Comparison of ENCODE assay signal across 22 mouse cellular contexts in genomic region chr5:20080605-20081309, GRCm38 (mm10).
DNase-seq lines count a peak whose midpoint lies in the region; ATAC-seq lines count a peak whose summit lies in the region.
"Had no signal": no experiment of that assay in that cellular context is flagged by ENCODE, and none has a peak within 500 bp of the region (broad histone marks: within the 10 kb centered on the region; RNA-seq: fewer than 3 reads in every experiment).

No protein-coding gene starts in this region.

- H3K27ac ChIP-seq in brown adipose tissue, adult 24 weeks (replicated peaks; ENCODE audit: low read depth, low read length), result peak overlapping the region; percentile 70
- no peak overlapping the region for H3K27ac ChIP-seq in midbrain, embryonic 14.5 days (replicated peaks; ENCODE audit: low read depth, low read length)
- H3K27ac ChIP-seq: forebrain, embryonic 15.5 days; hindbrain, embryonic 14.5 days; limb, embryonic 13.5 days; liver, embryonic 15.5 days; midbrain, embryonic 15.5 days; neural tube, embryonic 15.5 days had no signal

- WGBS in midbrain, embryonic 14.5 days, result 89% methylated on average over 9 of the region's 9 CpGs

- no peaks in the 10 kb centered on the region for H3K9me3 ChIP-seq in midbrain, embryonic 14.5 days (ENCODE audit: control insufficient read depth, low read length)
- H3K9me3 ChIP-seq: forebrain, embryonic 15.5 days; heart, embryonic 12.5 days; limb, embryonic 13.5 days; liver, embryonic 15.5 days; midbrain, embryonic 15.5 days; neural tube, embryonic 15.5 days had no signal

- H3K27me3 ChIP-seq in midbrain, embryonic 14.5 days (ENCODE audit: control insufficient read depth, insufficient read depth, low read length), result no peaks in the 10 kb centered on the region
- H3K27me3 ChIP-seq: forebrain, embryonic 15.5 days; heart, embryonic 12.5 days; limb, embryonic 13.5 days; liver, embryonic 15.5 days; midbrain, embryonic 15.5 days; neural tube, embryonic 15.5 days had no signal

- H3K4me2 ChIP-seq in midbrain, embryonic 14.5 days (ENCODE audit: low read length), result no peak overlapping the region
- H3K4me2 ChIP-seq: forebrain, embryonic 15.5 days; heart, embryonic 12.5 days; hindbrain, embryonic 14.5 days; limb, embryonic 13.5 days; liver, embryonic 15.5 days; midbrain, embryonic 15.5 days; neural tube, embryonic 15.5 days had no signal

- peak; percentile 12 for DNase-seq in embryo, embryonic 9.5 days (ENCODE audit: extremely low spot score)
- DNase-seq in skeletal muscle tissue, adult 2 months (ENCODE audit: low read depth, low spot score), result peak; percentile 3
- no peak for DNase-seq in neural tube, embryonic 10.5 days (ENCODE audit: extremely low spot score, low spot score)
- no peak for DNase-seq in ovary, postnatal 10 days (ENCODE audit: low spot score)
- DNase-seq in midbrain, embryonic 14.5 days, result no peak
- DNase-seq: adrenal gland, postnatal 10 days; cerebellum, adult 11-12 months; cerebellum, postnatal 36 days; heart, postnatal 14 days; thymus, postnatal 14 days had no signal

- no peak overlapping the region for H3K4me3 ChIP-seq in brown adipose tissue, adult 24 weeks (ENCODE audit: insufficient read depth, low read depth, low read length)
- H3K4me3 ChIP-seq in midbrain, embryonic 14.5 days (replicated peaks; ENCODE audit: low read depth, low read length), result no peak overlapping the region
- H3K4me3 ChIP-seq: forebrain, embryonic 15.5 days; heart, embryonic 12.5 days; limb, embryonic 13.5 days; liver, embryonic 15.5 days; midbrain, embryonic 15.5 days; myocyte; neural tube, embryonic 15.5 days had no signal

- no peak overlapping the region for H3K9ac ChIP-seq in midbrain, embryonic 14.5 days (replicated peaks; ENCODE audit: low read length)
- H3K9ac ChIP-seq: forebrain, embryonic 15.5 days; heart, embryonic 12.5 days; hindbrain, embryonic 14.5 days; limb, embryonic 13.5 days; liver, embryonic 15.5 days; midbrain, embryonic 15.5 days; neural tube, embryonic 15.5 days had no signal

- H3K4me1 ChIP-seq in brown adipose tissue, adult 24 weeks (ENCODE audit: control insufficient read depth, insufficient read depth, insufficient read length, low read length), result peaks cover 2% of the 10 kb centered on the region; the same call in 1 of the 2 replicates
- no peaks in the 10 kb centered on the region for H3K4me1 ChIP-seq in midbrain, embryonic 14.5 days (ENCODE audit: control insufficient read depth, insufficient read depth, low read length)
- H3K4me1 ChIP-seq: forebrain, embryonic 15.5 days; heart, embryonic 12.5 days; liver, embryonic 15.5 days; midbrain, embryonic 15.5 days; neural tube, embryonic 15.5 days had no signal

- H3K36me3 ChIP-seq in midbrain, embryonic 14.5 days (ENCODE audit: control insufficient read depth, insufficient read depth, low read length), result no peaks in the 10 kb centered on the region
- H3K36me3 ChIP-seq: forebrain, embryonic 15.5 days; heart, embryonic 12.5 days; limb, embryonic 13.5 days; liver, embryonic 15.5 days; midbrain, embryonic 15.5 days; neural tube, embryonic 15.5 days had no signal

- peak; percentile 84 for ATAC-seq in granulocyte monocyte progenitor cell, adult 5-6 weeks (replicated peaks; ENCODE audit: poor library complexity, severe bottlenecking)
- no peak for ATAC-seq in midbrain, embryonic 14.5 days (ENCODE audit: low FRiP score, low TSS enrichment)
- ATAC-seq: activated CD4-positive, CD25-positive, alpha-beta regulatory T cell, adult 4 months; forebrain, embryonic 15.5 days; intestine, embryonic 16.5 days; midbrain, embryonic 15.5 days had no signal

Comparison
In these comparisons a context has a peak if more than half of its experiments do, and no peak if none do; other contexts are left out.
1. DNase-seq: peak in embryo, embryonic 9.5 days (single experiment) and skeletal muscle tissue, adult 2 months (single experiment); none in neural tube, embryonic 10.5 days (single experiment), ovary, postnatal 10 days (single experiment) and midbrain, embryonic 14.5 days (single experiment).